Mouse (Mus musculus) neural tube, embryonic 13.5 days (tissue): ENCODE results near the gene Ephx1. TPM values are rescaled to one million over a fixed set of nuclear protein-coding genes. Genes with fewer than 3 reads are reported as not detected.
"Not testable (repeated sequence)": the region's sequence is repeated elsewhere in the genome, so short reads cannot be mapped to it uniquely, and the experiment has no call there.

Experiments used
- ATAC-seq: fragments of 200-750 bp; cut with Nextera tagmentation; 2 replicates; pipeline ENCODE4 v1.8.0; 2017; ENCODE audit warnings: low read depth, mild to moderate bottlenecking, moderate TSS enrichment, moderate library complexity
- H3K27ac ChIP-seq: fragments of 300-500 bp; sonication (generic); replicated peaks from 2 replicates; pipeline ENCODE4 v1.5.1; 2015; ENCODE audit warnings: moderate library complexity, mild to moderate bottlenecking, inconsistent platforms
- H3K27me3 ChIP-seq: fragments of 300-500 bp; sonication (generic); 2 replicates; pipeline ENCODE4 v1.6.1; 2015; ENCODE audit warnings: mild to moderate bottlenecking, inconsistent platforms
- H3K36me3 ChIP-seq: fragments of 300-500 bp; sonication (generic); 2 replicates; pipeline ENCODE4 v1.6.1; 2015; ENCODE audit warnings: mild to moderate bottlenecking, inconsistent platforms
- H3K4me1 ChIP-seq: fragments of 300-500 bp; sonication (generic); replicated peaks from 2 replicates; pipeline ENCODE4 v1.6.1; 2015; ENCODE audit warnings: inconsistent platforms
- H3K4me2 ChIP-seq: fragments of 300-500 bp; sonication (generic); 2 replicates; pipeline ENCODE4 v1.6.1; 2015; ENCODE audit warnings: inconsistent platforms, mild to moderate bottlenecking, moderate library complexity
- H3K4me3 ChIP-seq: fragments of 300-500 bp; sonication (generic); 2 replicates; pipeline ENCODE4 v1.5.1; 2015; ENCODE audit warnings: mild to moderate bottlenecking, inconsistent platforms
- H3K9ac ChIP-seq: fragments of 300-500 bp; sonication (generic); 2 replicates; pipeline ENCODE4 v1.6.1; 2015; ENCODE audit warnings: moderate library complexity, mild to moderate bottlenecking, inconsistent platforms
- H3K9me3 ChIP-seq: fragments of 300-500 bp; sonication (generic); 2 replicates; pipeline ENCODE4 v1.6.1; 2016; ENCODE audit warnings: inconsistent platforms
- WGBS: fragments of 180-500 bp; shearing (Covaris S2); methylation state at CpG from one replicate; pipeline ENCODE4 v1.1.7; 2015; 5-methylcytosine and 5-hydroxymethylcytosine counted together
- polyA plus RNA-seq: library from polyadenylated mRNA; unstranded; fragments of >200 nt; fragmentation: Nextera tagmentation; extraction: Ambion mirVana; gene quantifications from 2 replicates; pipeline ENCODE4 v1.2.1, GENCODE M21; 2015

Gene Ephx1
- polyA plus RNA-seq, 1 experiment from 2014 or later = 6.0 TPM

DNA sequence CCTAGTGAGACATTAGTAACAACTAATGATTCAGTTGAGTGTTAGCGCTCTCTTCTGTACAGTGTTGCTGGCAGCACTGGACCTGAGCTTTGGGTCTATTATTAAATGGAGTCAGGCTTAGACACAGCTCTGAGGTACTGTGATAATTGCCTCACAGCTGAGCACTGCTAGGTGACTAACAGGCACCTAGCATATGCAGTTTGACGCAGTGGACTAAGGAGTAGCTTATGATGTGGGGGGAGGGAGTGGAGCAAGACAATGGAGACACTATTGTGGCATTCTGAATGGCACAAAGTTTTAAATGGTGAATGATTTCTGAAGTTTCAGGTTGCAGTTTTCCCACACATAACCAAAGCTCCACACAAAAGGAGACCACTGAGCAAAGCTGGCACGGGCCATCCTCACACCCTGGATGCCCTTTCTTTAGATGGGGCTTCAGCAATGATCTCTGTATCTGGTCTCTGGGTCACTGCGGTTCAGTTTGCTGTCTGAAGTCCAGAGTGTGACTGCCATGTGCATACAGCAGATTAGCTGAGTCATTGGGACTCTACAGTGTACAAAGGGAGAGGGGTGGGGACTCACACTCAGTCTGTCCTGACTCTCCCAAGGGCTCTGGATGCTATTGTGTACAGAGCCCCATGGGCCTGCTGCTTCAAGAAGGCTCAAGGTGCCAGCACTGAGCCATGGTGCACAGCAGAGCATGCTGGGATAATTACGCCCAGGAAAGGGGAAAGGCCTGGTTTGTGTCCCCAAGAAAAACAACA lies 14.5 kb upstream of the Ephx1 start:
- H3K9ac ChIP-seq, H3K27me3 ChIP-seq, H3K9me3 ChIP-seq, H3K36me3 ChIP-seq, H3K27ac ChIP-seq, H3K4me3 ChIP-seq, H3K4me1 ChIP-seq, ATAC-seq, H3K4me2 ChIP-seq: not testable (repeated sequence)
- WGBS = 83% methylated on average over 5 of the region's 5 CpGs

DNA sequence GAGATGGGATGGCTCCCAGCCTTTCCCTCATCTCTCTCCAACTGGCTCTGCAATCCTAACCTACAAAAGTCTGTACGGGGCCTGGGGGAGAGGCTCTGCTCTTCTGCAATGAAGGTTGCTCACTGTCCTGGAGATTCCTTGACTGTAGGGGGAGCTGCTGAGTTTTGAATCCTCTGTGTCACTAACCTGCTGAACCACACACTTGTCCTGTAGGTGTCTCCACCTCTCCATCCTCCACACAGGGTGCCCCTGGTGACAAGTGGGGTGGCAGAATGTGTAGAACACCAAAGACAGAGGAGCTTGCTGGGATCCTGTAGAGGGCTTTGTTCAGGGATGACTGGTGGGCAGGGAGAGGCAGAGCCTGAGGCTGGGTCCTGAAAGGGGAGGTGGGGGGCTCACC lies 1.6 kb upstream of the Ephx1 start:
- Histone ChIP-seq H3K27me3 (peaks cover 8% of the 10 kb centered on the region; the same call in 1 of the 2 replicates), H3K4me3 (no peak overlapping the region), H3K27ac (no peak overlapping the region), H3K4me1 (peaks cover 6% of the 10 kb centered on the region), H3K9me3 (no peaks in the 10 kb centered on the region), H3K4me2 (no peak overlapping the region), H3K9ac (no peak overlapping the region), H3K36me3 (no peaks in the 10 kb centered on the region)
- WGBS = 19% methylated on average over 1 of the region's 1 CpGs
- no peak for ATAC-seq

DNA sequence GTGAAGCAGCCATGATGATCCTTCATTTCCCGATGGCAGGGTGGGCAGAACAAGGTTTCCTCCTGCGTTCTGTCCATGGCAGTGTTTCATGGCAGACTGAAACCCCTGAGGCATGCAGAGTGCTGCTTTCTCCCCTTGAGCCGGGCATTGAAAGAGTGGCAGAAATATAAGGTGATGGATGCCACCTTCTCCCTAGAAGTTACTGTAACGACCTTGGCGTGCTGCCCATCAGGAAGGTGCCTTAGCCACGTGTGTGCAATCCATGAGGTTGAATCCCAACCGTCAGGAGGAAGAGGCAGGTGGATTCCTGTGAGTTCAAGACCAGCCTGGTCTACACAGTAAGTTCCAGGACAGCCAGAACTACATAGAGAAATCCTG lies 773 bp upstream of the Ephx1 start:
- no peaks in the 10 kb centered on the region for H3K36me3 ChIP-seq
- WGBS = 48% methylated on average over 7 of the region's 7 CpGs
- peaks cover 8% of the 10 kb centered on the region; the same call in 1 of the 2 replicates for H3K27me3 ChIP-seq
- H3K27ac ChIP-seq = peak overlapping the region; percentile 29; the same call in 1 of the 2 replicates
- H3K9ac ChIP-seq = no peak overlapping the region
- no peak overlapping the region for H3K4me2 ChIP-seq
- H3K4me1 ChIP-seq = peaks cover 13% of the 10 kb centered on the region
- H3K4me3 ChIP-seq = no peak overlapping the region
- no peaks in the 10 kb centered on the region for H3K9me3 ChIP-seq
- no peak for ATAC-seq

DNA sequence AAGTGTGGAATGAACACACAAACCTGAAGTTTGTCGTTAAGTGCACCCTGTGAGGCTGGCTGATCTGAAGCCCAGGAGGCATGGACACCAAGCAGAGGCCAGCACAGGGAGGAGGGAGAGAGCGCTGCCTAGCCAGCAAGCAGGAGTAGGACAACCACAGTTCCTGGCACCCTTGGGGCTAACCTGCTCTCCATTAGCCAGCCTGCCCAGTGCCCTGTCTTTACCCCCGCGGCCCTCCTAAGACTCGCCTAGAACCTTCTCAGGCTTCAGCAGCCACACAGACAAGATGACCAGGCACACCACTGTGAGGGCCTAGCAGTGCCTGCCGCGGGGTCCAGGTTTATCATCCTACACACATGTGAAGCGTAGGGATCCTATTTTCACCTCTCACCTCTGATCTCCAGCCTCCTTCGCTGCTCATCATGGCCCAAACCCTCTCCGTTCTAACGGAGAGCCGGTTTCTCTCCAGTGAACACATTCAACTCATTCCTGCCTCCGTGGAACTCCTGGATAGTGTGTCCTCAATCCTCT lies 2.7 kb downstream of the Ephx1 start:
- no peaks in the 10 kb centered on the region for H3K9me3 ChIP-seq
- no peak overlapping the region for H3K27ac ChIP-seq
- no peak for ATAC-seq
- H3K9ac ChIP-seq = no peak overlapping the region
- H3K4me2 ChIP-seq = no peak overlapping the region
- H3K36me3 ChIP-seq = no peaks in the 10 kb centered on the region
- H3K27me3 ChIP-seq = peaks cover 8% of the 10 kb centered on the region; the same call in 1 of the 2 replicates
- WGBS = 79% methylated on average over 13 of the region's 13 CpGs
- H3K4me3 ChIP-seq = no peak overlapping the region
- peaks cover 29% of the 10 kb centered on the region for H3K4me1 ChIP-seq

DNA sequence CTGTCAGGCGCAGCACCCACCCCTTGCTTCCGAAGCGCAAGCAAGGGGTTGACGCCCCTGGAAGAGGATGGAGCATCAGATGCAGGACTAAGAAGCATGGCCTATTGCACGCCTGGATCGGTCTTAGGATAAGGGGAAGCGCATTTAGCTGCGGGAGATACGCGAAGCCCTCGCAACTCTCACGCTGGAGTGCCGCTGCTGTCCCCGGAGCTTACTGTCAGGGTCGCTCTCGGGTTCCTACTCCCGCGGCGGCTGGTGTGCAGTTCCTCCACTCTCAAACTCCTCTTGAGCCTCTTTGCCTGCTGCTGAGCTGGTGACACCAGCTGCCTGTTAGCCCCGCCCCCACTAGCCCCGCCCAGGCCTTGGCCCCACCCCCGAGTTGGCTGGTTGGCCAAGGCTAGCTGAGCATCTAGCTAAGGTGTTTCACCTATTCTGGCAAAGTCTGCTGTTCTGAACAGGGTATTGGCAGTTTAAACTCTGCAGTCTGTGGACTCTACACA lies 3.4 kb downstream of the Ephx1 start:
- H3K36me3 ChIP-seq = no peaks in the 10 kb centered on the region
- H3K4me3 ChIP-seq = peak overlapping the region; percentile 46
- no peak overlapping the region for H3K27ac ChIP-seq
- under 1% methylated on average over 22 of the region's 22 CpGs for WGBS
- no peaks in the 10 kb centered on the region for H3K9me3 ChIP-seq
- peak overlapping the region; percentile 61 for H3K9ac ChIP-seq
- peak overlapping the region; percentile 97 for H3K4me2 ChIP-seq
- ATAC-seq = peak; percentile 84
- peaks cover 8% of the 10 kb centered on the region; the same call in 1 of the 2 replicates for H3K27me3 ChIP-seq
- peaks cover 29% of the 10 kb centered on the region for H3K4me1 ChIP-seq

DNA sequence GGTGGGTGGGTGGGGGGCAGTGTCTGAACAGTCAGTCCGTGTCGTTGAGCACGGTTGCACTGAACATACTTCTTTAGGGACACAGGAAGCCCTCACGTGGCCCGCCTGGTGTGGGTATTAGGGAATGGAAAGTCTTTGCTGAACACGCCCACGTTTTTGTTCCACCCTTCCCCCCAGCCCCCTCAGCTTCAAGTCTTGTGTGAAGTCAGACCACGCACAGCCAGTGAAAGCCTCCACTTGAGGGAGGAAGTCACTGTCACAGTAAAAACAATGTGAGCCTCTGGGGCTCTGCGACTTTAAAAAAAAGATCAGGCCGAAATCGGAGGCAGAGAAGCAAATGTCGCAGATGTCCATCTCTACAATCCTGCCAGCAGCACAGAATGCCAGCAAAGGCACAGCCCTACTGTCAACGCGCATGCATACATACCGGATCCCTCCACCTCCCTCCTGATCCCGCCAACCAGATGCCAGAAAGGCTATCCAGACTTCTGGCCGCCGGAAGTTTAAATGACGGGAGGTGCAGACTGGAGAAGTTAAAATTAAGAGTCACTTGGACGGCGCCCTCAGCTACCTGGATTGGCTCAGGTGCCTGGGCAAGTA lies 4.1 kb downstream of the Ephx1 start:
- H3K9ac ChIP-seq = peak overlapping the region; percentile 61
- no peak overlapping the region for H3K27ac ChIP-seq
- WGBS = 5% methylated on average over 21 of the region's 21 CpGs
- peak; percentile 61 for ATAC-seq
- H3K4me2 ChIP-seq = peak overlapping the region; percentile 97
- H3K4me3 ChIP-seq = peak overlapping the region; percentile 46
- H3K4me1 ChIP-seq = peaks cover 29% of the 10 kb centered on the region
- H3K36me3 ChIP-seq = no peaks in the 10 kb centered on the region
- H3K9me3 ChIP-seq = no peaks in the 10 kb centered on the region
- peaks cover 8% of the 10 kb centered on the region; the same call in 1 of the 2 replicates for H3K27me3 ChIP-seq

DNA sequence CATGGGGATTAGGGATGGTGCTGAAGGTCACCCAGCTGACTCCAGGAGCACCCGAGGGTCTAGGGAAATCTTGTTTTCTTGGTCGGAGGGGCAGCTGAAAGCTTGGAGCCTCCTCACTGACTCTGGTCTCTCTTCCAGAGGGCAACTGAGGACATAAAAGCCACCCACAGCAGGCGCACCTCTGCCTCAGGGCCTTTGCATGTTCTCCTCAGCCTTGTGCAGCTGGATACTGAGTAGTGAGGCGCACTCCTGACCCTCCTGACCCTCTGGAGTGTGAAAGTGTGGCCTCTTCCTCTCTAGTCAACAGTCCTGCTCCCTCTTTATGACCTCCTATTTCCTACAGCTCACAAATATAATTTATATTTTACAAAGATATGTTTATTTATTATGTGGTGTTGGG lies 4.7 kb downstream of the Ephx1 start:
- peaks cover 8% of the 10 kb centered on the region; the same call in 1 of the 2 replicates for H3K27me3 ChIP-seq
- H3K27ac ChIP-seq = no peak overlapping the region
- no peaks in the 10 kb centered on the region for H3K36me3 ChIP-seq
- H3K4me3 ChIP-seq = no peak overlapping the region
- H3K9me3 ChIP-seq = no peaks in the 10 kb centered on the region
- ATAC-seq = no peak
- H3K9ac ChIP-seq = peak overlapping the region; percentile 61; the same call in 1 of the 2 replicates
- H3K4me2 ChIP-seq = peak overlapping the region; percentile 97
- peaks cover 29% of the 10 kb centered on the region for H3K4me1 ChIP-seq
- 86% methylated on average over 4 of the region's 4 CpGs for WGBS

DNA sequence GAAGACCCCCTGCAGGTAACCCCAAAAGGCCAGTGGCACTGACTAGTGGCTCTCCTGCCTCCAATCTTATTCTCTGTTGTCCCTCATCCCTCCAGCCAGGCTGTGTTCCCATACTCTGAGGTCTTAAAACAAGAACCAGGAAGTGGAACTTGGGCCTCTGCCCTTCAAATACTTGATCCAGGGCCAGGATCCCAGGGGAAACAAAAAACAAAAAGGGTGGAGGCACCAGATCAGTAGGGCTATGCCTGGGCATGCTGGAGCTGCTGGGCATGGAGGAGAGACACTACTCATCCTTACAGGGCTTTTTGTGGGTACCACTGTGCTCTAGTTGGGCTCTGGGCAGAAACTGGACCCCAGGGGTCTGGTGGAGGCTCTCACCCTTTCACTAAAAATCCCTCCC lies 5.1 kb downstream of the Ephx1 start:
- peaks cover 29% of the 10 kb centered on the region for H3K4me1 ChIP-seq
- H3K9me3 ChIP-seq = no peaks in the 10 kb centered on the region
- ATAC-seq = no peak
- H3K27ac ChIP-seq = no peak overlapping the region
- H3K9ac ChIP-seq = no peak overlapping the region
- no peak overlapping the region for H3K4me3 ChIP-seq
- H3K36me3 ChIP-seq = no peaks in the 10 kb centered on the region
- H3K27me3 ChIP-seq = peaks cover 8% of the 10 kb centered on the region; the same call in 1 of the 2 replicates
- 0 out of 2 replicates have a peak overlapping the region, but pooled peaks have one; percentile 97 for H3K4me2 ChIP-seq

DNA sequence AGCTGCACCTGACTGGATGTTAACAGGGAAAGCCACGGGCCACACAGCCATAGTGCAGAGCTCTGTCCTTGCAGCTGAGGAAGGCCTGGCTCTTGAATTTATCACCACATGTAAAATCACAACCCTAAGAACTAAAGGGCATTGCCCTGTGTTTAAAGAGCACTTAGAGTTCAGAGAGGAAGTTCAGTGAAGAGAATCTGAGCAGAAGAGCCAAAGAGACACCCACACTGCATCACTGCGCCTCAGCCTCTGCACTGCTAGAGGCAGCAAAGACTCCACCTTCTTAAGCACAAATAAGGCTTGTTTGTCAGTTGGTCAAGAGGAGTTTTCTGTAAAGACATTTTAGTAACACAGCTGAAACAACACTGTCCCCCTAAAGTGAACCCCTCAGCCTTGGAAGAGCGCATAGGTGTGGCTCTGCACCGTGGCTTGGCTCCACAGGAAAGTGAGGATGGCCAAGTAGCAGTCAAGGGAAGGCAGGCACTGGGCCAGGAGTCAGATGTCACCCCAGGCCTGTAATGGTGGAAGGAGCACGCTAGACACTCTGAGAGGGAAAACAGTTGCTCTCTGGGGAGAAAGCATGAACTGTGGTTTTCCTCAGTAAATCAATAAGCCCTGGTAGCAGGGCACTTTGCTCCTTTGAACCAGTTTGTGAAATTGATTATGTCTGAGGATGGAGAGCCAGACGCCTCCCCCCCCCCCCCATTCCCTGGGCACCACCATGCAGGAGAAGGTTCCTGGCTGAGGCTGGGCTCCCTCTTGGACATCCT lies 5.8 kb downstream of the Ephx1 start:
- no peak overlapping the region for H3K4me2 ChIP-seq
- peaks cover 29% of the 10 kb centered on the region for H3K4me1 ChIP-seq
- H3K27ac ChIP-seq = no peak overlapping the region
- no peak overlapping the region for H3K9ac ChIP-seq
- no peaks in the 10 kb centered on the region for H3K9me3 ChIP-seq
- ATAC-seq = no peak
- 71% methylated on average over 6 of the region's 6 CpGs for WGBS
- no peak overlapping the region for H3K4me3 ChIP-seq
- no peaks in the 10 kb centered on the region for H3K36me3 ChIP-seq
- H3K27me3 ChIP-seq = peaks cover 8% of the 10 kb centered on the region; the same call in 1 of the 2 replicates

DNA sequence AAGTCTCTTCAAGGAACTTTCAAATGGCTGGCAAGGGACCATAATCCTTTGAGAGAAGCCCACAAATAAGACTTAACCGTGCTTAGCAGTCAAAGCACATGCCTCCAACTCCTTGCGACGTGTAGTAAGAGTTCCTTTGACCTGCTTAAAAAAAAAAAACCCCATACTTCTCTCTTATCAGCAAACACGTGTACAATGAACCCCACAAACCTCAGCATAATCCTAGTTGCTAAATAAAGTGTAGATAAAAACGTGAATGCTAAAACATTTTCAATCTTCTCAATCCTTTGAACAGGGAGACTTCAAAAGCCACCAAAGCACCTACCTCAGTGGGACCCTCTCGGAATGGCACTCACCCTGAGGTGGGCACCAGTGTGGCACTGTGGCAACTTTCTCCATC lies 7.3 kb downstream of the Ephx1 start:
- no peak overlapping the region for H3K4me2 ChIP-seq
- ATAC-seq = no peak
- no peaks in the 10 kb centered on the region for H3K9me3 ChIP-seq
- H3K36me3 ChIP-seq = no peaks in the 10 kb centered on the region
- peaks cover 29% of the 10 kb centered on the region for H3K4me1 ChIP-seq
- peaks cover 7% of the 10 kb centered on the region; the same call in 1 of the 2 replicates for H3K27me3 ChIP-seq
- WGBS = 82% methylated on average over 6 of the region's 6 CpGs
- no peak overlapping the region for H3K9ac ChIP-seq
- H3K27ac ChIP-seq = no peak overlapping the region
- H3K4me3 ChIP-seq = no peak overlapping the region

DNA sequence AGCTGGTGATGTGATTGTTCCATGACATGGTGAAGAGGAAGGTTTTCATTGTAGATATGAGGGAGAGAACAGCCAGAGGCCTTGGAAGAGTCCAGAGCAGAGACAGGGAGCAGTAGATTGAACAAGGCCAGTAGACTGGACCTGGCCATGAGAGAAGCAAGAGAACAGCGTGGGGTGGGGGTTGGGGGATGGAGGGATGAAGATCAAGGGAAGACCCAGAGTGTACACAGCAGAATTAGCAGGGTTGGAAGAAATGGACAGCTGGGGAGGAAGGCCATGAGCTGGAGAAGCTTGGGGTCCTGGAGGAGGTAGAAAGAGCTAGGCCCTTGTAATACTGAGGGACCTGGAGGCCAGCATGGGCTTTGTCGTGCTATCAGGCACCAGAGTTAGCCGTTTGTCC lies 8.3 kb downstream of the Ephx1 start:
- no peaks in the 10 kb centered on the region for H3K27me3 ChIP-seq
- no peak overlapping the region for H3K4me2 ChIP-seq
- H3K9ac ChIP-seq = no peak overlapping the region
- no peaks in the 10 kb centered on the region for H3K36me3 ChIP-seq
- H3K9me3 ChIP-seq = no peaks in the 10 kb centered on the region
- no peak overlapping the region for H3K4me3 ChIP-seq
- no peak overlapping the region for H3K27ac ChIP-seq
- ATAC-seq = no peak
- 85% methylated on average over 3 of the region's 3 CpGs for WGBS
- H3K4me1 ChIP-seq = peaks cover 25% of the 10 kb centered on the region

DNA sequence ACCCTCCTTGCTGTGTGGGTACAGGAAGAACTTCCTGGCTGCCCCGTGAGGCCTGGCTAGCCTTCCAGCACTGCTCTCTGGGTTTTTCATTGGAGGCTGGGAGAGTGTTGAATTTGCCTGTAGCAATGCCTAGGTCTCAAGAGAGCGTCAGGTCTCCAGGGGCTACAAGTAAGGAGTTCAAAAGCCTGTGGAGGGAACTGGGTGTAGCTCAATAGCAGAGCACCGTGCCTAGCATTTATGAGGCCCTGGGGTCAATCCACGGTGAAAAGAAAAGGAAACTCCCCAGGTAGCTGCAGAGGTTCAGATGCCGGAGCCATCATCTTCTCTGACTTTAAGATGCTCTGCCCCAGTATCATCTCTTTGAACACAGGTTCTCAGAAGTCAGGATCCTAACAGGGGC lies 9.1 kb downstream of the Ephx1 start:
- WGBS = 37% methylated on average over 5 of the region's 5 CpGs
- no peak for ATAC-seq
- peaks cover 17% of the 10 kb centered on the region for H3K4me1 ChIP-seq

More for the DNA sequence above, 9.1 kb downstream of the Ephx1 start:
- no peaks in the 10 kb centered on the region for H3K36me3 ChIP-seq
- no peaks in the 10 kb centered on the region for H3K27me3 ChIP-seq
- no peak overlapping the region for H3K9ac ChIP-seq
- H3K27ac ChIP-seq = no peak overlapping the region
- no peak overlapping the region for H3K4me3 ChIP-seq
- no peaks in the 10 kb centered on the region for H3K9me3 ChIP-seq
- H3K4me2 ChIP-seq = no peak overlapping the region
